Mouse (Mus musculus) B cell, adult 67 days (primary cell): ENCODE data around the gene 5330417C22Rik. TPM values are rescaled to one million over a fixed set of nuclear protein-coding genes. Genes with fewer than 3 reads are reported as not detected.

ENCODE experiments used
- total RNA-seq, 2 experiments: library from RNA; stranded (reverse); gene quantifications; 4 replicates each; pipeline ENCODE4 v1.2.4; 2023

Gene 5330417C22Rik
- under 1 TPM in 1 of 2 experiments, not detected in 1; 0.20 TPM for total RNA-seq

DNA sequence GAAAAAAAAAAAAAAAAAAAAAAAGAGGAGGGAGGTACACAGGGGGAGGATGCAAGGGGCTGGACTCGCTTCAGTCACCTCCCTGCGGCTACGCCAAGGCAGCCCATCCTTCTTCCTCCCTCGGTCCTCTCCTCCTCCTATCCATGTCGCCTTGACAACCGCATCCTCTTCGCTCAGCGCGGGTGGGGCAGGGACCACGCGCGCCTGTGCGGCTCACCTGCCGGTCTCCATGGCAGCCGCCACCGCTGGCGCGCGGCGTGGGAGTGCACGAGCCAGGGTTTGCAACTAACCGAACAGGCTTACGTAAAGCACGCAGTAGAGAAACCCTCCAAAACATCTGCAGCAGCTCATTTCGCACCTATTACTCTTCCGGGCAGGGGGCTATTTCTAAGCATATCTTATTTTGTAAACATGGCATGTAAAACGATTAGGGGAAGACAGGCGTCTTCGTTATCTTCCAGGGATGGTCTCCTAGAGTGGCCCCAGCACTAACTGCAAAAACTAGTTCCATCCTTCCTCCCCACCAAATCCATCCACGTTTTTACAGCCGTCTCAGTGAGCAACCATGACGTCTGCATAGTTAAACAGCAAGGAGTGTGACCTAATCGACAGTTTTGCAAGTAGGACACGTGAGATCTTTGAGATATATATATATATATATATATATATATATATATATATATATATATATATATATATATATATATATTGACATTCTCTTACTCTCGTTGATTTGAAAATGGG lies at the start of gene 5330417C22Rik:
5330417C22Rik (minus strand) TSS at position 20 of the 744 bp plus-strand sequence.

GRCm38 (mm10) chr3:108571443-108572294 lies 35.3 kb upstream of the 5330417C22Rik start, which contains the start of gene Taf13:
TSS of gene Taf13 (plus strand) at chr3:108571698.

DNA sequence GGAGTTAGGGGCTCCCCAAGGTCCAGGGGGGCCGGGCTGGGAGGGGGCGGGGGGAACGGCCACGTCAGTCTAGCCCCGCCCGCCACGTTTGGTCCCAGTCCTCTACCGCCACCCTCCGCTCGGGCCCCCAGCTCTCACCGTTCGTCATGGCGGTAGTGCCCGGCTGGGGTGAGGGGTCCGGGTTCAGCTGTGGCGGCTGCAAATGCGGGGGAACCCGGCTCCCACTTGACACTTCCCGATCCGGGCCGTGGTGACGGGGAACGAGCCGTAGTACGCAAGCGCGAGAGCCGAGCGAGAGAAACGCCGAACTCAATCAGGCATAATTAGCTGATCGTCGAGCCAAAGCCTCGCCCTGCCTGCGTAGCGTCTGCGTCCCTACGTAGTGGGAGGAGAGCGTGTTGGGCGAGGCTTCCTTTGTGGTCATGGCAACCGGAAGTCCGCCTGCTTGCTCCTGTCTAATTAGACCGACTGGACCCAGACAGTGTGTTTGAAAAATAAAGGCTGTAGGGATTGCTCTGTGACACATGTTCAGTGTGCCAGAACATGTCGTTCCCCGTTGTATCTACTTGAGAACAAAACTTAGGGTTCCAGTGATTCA lies 25.9 kb upstream of the 5330417C22Rik start, which contains the start of gene Tmem167b:
Tmem167b (minus strand) TSS at position 334 of the 598 bp plus-strand sequence.

GRCm38 (mm10) chr3:108533951-108534350 lies 2.4 kb downstream of the 5330417C22Rik start, which contains the start of gene 1700013F07Rik:
TSS of gene 1700013F07Rik (plus strand) at chr3:108534150.

GRCm38 (mm10) chr3:108444698-108445365 lies 91.5 kb downstream of the 5330417C22Rik start, which contains the start of gene Sars:
TSS of gene Sars (minus strand) at chr3:108445209.

DNA sequence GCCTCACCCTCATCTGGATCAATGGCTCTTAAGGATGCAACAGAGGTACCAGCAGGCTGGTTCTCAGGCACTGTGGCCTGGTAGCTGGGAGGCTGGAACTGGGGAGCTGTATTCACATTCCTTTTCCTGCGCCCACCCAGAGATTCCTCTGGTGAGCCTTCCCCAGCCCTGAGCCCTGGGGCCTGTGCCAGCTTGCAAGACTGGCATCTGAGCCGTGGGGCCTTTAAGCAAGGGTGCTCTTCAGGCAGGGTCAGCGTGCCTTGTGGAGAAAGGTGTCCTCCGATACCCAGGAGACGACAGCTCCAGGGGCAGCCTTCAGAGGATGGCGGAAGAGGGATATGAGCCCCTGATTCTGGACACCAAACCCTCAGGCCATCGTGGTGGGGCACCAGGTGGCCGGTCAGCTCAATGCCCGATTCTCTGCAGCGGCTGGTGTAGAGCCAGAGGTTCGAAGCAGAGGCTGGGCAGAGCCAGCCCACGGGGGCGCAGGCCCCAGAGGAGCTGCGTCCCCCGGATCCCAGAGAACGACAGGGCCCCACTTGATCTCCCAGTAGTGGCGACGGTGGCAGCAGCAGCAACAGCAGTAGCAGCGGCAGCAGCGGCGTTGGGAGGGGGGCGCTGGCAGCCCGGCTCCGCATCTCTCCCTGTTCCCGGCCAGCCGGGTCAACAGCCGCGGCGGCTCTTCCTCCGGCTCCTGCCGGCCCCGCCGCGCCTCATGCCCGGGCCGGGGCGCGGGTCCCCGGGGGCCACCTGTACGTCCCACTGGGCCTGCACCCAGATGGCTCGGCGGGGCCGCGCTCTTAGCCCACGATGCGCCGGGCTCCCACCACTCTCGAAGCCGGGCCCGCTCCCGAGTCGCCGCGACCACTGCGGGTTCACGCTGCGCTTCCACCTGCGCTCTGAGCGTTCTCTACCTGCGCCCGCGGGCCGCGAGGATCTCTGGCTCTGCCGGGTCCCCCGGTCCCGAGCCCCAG lies 121.2 kb downstream of the 5330417C22Rik start, which contains the start of gene Celsr2:
Celsr2 (minus strand) TSS at position 696 of the 974 bp plus-strand sequence.

Other genes starting within 250 kb of the 5330417C22Rik start
- gene Mybphl, start 171.6 kb downstream of the 5330417C22Rik start, total RNA-seq, result not detected
- gene Psrc1, start 152.7 kb downstream of the 5330417C22Rik start, total RNA-seq, result under 1 TPM; 0.42 to 0.75 TPM
- gene Celsr2, start 121.0 kb downstream of the 5330417C22Rik start, total RNA-seq, result 1 to 10 TPM; 4.6 to 4.9 TPM
- gene Sars, start 91.3 kb downstream of the 5330417C22Rik start, total RNA-seq, result 100 to 1,000 TPM; 136 to 138 TPM
- gene 1700013F07Rik, start 2.4 kb downstream of the 5330417C22Rik start, total RNA-seq, result not detected
- 10 to 100 TPM; 37.0 to 39.0 TPM for gene Tmem167b, start 25.9 kb upstream of the 5330417C22Rik start, total RNA-seq
- gene Taf13, start 35.2 kb upstream of the 5330417C22Rik start, total RNA-seq, result 10 to 100 TPM; 24.9 to 30.1 TPM
- gene Wdr47, start 54.7 kb upstream of the 5330417C22Rik start, total RNA-seq, result 10 to 100 TPM; 19.8 to 29.3 TPM
- 10 to 100 TPM; 42.6 to 43.1 TPM for gene Clcc1, start 117.4 kb upstream of the 5330417C22Rik start, total RNA-seq
- gene Gpsm2, start 185.8 kb upstream of the 5330417C22Rik start, total RNA-seq, result not detected
- not detected for gene Aknad1, start 203.1 kb upstream of the 5330417C22Rik start, total RNA-seq